Mouse (Mus musculus) neural tube, embryonic 14.5 days (tissue): ENCODE results near the gene AL732309.1. TPM values are rescaled to one million over a fixed set of nuclear protein-coding genes. Genes with fewer than 3 reads are reported as not detected.

ENCODE experiments used
- ATAC-seq: fragments of 200-750 bp; cut with Nextera tagmentation; 2 replicates; pipeline ENCODE4 v1.8.0; 2017; ENCODE audit warnings: low read depth, mild to moderate bottlenecking, moderate TSS enrichment, moderate library complexity
- H3K27ac ChIP-seq: fragments of 300-500 bp; sonication (generic); 2 replicates; pipeline ENCODE4 v1.5.1; 2014; ENCODE audit warnings: low read depth, mild to moderate bottlenecking, control low read depth, low read length, moderate library complexity, mixed read lengths
- H3K27me3 ChIP-seq: fragments of 300-500 bp; sonication (generic); 2 replicates; pipeline ENCODE4 v1.6.1; 2014; ENCODE audit warnings: low read length; ENCODE audit not compliant: control insufficient read depth, insufficient read depth
- H3K36me3 ChIP-seq: fragments of 300-500 bp; sonication (generic); 2 replicates; pipeline ENCODE4 v1.6.1; 2014; ENCODE audit warnings: low read length, mixed read lengths; ENCODE audit not compliant: control insufficient read depth, insufficient read depth
- H3K4me1 ChIP-seq: fragments of 300-500 bp; sonication (generic); 2 replicates; pipeline ENCODE4 v1.6.1; 2014; ENCODE audit warnings: low read length; ENCODE audit not compliant: control insufficient read depth, insufficient read depth
- H3K4me2 ChIP-seq: fragments of 300-500 bp; sonication (generic); 2 replicates; pipeline ENCODE4 v1.6.1; 2014; ENCODE audit warnings: mild to moderate bottlenecking, low read depth, low read length, control low read depth
- H3K4me3 ChIP-seq: fragments of 300-500 bp; sonication (generic); 2 replicates; pipeline ENCODE4 v1.5.1; 2014; ENCODE audit warnings: low read depth, low read length, control low read depth, mixed read lengths
- H3K9ac ChIP-seq: fragments of 300-500 bp; sonication (generic); replicated peaks from 2 replicates; pipeline ENCODE4 v1.6.1; 2014; ENCODE audit warnings: low read depth, mild to moderate bottlenecking, control low read depth, low read length, mixed read lengths
- H3K9me3 ChIP-seq: fragments of 300-500 bp; sonication (generic); 2 replicates; pipeline ENCODE4 v1.6.1; 2016; ENCODE audit warnings: low read length; ENCODE audit not compliant: control insufficient read depth
- WGBS: fragments of 180-500 bp; shearing (Covaris S2); extraction: QIAGEN DNeasy Blood & Tissue Kit; methylation state at CpG from one replicate; pipeline ENCODE4 v1.1.7; 2014; 5-methylcytosine and 5-hydroxymethylcytosine counted together
- polyA plus RNA-seq: library from polyadenylated mRNA; unstranded; fragments of >200 nt; fragmentation: Nextera tagmentation; extraction: Ambion mirVana; gene quantifications from 2 replicates; pipeline ENCODE4 v1.2.1, GENCODE M21; 2014

The AL732309.1 gene
- polyA plus RNA-seq, 1 experiment from 2014 or later = 7.1 TPM

DNA sequence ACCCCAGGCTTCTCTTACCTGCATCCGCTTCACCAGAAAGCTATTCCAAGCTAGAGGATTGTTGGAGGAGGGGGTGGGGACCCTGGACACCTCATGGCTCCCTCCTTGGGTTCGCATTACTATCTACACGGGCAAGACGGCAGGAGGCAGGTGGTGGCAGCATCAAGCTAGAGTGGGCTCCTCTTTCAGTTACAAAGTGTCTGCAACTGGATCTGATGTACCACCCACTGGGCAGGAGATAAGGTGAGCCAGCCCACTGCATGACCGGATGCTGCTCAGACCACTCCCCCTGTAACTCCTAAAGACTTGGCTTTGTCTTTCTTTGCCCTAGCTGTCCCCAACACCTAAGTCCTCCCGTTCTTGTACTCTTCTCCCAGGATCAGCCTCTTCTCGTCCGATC, 10.0 kb downstream of the AL732309.1 start, which contains the start of gene Rnf224:
Rnf224 (minus strand) TSS at position 174 of the 400 bp plus-strand sequence.
- peaks cover 4% of the 10 kb centered on the region; the same call in 1 of the 2 replicates for H3K4me1 ChIP-seq
- 40% methylated on average over 8 of the region's 8 CpGs for WGBS

DNA sequence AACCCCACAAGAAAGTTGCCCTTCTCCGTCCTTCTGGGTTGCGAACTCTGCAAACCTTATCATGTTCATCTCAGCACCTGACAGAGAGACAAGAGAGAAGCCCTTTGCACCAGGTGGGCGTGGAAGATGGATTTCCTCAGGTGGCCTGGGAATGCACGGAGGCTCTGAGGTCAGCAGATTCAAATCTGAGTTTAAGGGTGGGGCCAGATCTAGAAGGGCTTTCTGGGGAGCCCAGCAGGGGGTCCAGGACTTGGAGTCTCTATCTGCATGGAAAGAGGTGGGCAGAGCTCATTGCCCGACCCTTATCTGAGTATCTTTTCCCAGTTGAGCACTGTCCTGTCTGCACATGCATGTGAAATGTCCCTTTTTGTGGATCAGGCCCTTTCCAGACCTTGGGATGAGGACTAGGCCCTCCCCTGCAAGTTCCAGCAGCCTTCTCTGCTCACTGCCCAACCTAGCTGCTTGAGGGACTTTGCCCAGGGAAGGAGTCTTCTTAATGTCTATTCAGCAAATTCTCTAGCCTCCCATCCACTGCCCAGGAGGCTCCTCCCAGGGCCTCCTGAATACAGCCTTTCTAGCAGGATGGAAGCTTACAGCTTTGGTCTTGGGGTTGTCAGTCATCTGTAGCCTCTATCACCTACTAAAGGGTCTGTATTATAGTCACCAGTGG, 12.0 kb downstream of the AL732309.1 start:
- H3K27ac ChIP-seq = no peak overlapping the region
- H3K27me3 ChIP-seq = no peaks in the 10 kb centered on the region
- H3K9ac ChIP-seq = no peak overlapping the region
- no peaks in the 10 kb centered on the region for H3K36me3 ChIP-seq
- no peak for ATAC-seq
- H3K9me3 ChIP-seq = no peaks in the 10 kb centered on the region
- no peaks in the 10 kb centered on the region for H3K4me1 ChIP-seq
- H3K4me3 ChIP-seq = no peak overlapping the region
- H3K4me2 ChIP-seq = no peak overlapping the region
- WGBS = 69% methylated on average over 5 of the region's 5 CpGs

More for the DNA sequence above, 10.0 kb downstream of the AL732309.1 start, which contains the start of gene Rnf224:
- Histone ChIP-seq H3K9me3 (no peaks in the 10 kb centered on the region), H3K27me3 (no peaks in the 10 kb centered on the region), H3K4me3 (no peak within 1 kb of the TSS), H3K36me3 (no peaks in the 10 kb centered on the region), H3K27ac (no peak within 1 kb of the TSS), H3K9ac (no peak within 1 kb of the TSS), H3K4me2 (no peak within 1 kb of the TSS)
- ATAC-seq = no peak

DNA sequence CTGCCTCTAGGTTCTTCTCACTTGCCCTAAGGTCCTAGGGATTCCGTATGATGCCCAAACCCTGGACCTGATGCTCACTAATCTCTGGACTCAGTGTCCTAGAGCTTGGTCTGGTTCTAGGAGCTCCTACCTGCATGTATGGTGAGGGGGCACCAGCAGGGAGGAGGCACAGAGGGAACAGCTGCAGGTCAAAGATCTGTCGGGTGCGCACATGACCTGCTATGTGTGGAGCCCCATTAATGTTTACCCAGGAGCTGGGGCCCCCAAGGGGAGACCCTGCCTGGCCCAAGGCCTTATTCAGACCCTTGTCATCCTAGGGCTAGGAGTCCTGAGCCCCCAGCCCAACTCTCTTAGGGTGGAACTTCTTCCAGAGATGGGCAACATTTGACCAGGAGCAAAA, 12.6 kb downstream of the AL732309.1 start, which contains the start of gene Slc34a3:
Slc34a3 (minus strand) TSS at position 315 of the 400 bp plus-strand sequence.
- no peaks in the 10 kb centered on the region for H3K9me3 ChIP-seq
- no peak within 1 kb of the TSS for H3K9ac ChIP-seq
- H3K27me3 ChIP-seq = no peaks in the 10 kb centered on the region
- no peak within 1 kb of the TSS for H3K4me3 ChIP-seq
- H3K4me2 ChIP-seq = no peak within 1 kb of the TSS
- no peaks in the 10 kb centered on the region for H3K36me3 ChIP-seq
- 87% methylated on average over 3 of the region's 3 CpGs for WGBS
- H3K4me1 ChIP-seq = no peaks in the 10 kb centered on the region
- H3K27ac ChIP-seq = no peak within 1 kb of the TSS
- ATAC-seq = no peak

DNA sequence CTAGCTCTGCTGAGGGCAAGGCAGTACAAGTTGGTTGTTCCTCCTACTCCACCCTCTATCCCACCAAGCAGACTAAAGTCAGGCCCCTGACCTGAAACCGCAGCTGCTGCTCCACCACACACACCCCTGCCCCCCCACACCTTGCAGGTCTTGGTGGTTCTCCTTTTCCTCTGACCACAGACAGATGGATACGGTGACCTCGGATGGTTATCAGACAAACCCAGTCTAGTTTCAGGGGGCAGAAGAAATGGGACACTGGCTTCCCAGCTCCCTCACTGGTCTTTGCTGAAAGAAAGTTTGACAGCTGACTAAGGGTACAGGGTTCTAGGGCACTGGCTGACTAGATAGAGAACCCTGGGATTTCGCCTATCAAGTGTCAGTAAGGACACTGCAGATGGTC, 13.2 kb downstream of the AL732309.1 start:
- ATAC-seq = no peak
- Histone ChIP-seq H3K4me3 (no peak overlapping the region), H3K9ac (no peak overlapping the region), H3K4me1 (no peaks in the 10 kb centered on the region), H3K36me3 (no peaks in the 10 kb centered on the region), H3K27me3 (no peaks in the 10 kb centered on the region), H3K27ac (no peak overlapping the region), H3K4me2 (no peak overlapping the region), H3K9me3 (no peaks in the 10 kb centered on the region)
- 85% methylated on average over 4 of the region's 4 CpGs for WGBS

DNA sequence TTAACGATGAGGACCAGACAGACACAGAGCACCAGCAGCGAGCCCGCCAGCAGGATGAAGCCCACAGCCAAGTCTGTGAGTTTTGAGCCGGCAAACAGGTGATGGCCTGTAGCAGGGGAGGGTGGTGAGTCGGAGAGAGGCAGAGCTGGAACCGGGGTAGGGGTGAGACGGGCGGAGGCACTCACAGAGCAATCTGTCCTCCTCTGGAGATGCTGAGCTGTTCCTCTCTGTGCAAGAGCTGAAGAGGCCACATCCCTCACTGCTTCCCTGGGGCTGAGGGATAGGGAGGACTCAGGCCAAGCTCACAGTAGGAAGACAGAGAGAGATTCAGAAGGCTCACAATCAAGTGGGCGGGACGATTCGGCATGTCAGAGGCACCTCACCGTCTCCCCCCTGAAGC, 15.6 kb downstream of the AL732309.1 start:
- H3K4me2 ChIP-seq = no peak overlapping the region

DNA sequence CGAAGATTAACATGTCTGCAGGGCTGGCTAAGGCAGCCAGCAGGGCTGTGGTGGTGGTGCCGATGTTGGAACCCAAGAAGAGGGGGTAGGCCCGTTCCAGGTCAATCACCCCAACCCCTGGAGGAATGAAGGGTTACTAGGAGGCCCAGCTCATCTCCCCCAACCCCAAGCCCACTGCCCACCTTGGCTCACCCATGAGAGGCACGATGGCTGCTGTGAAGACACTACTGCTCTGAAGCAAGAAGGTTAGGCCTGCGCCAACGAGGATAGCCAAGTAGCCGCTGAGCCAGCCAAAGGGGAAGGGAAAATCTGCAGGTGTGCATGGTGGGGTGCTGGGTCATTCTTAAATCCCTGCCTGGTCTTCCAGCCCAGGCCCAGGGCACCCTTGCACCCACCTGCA, 16.1 kb downstream of the AL732309.1 start:
- Histone ChIP-seq H3K27ac (no peak overlapping the region), H3K4me2 (no peak overlapping the region), H3K4me3 (no peak overlapping the region), H3K9me3 (no peaks in the 10 kb centered on the region), H3K36me3 (no peaks in the 10 kb centered on the region), H3K9ac (no peak overlapping the region), H3K27me3 (no peaks in the 10 kb centered on the region), H3K4me1 (no peaks in the 10 kb centered on the region)
- ATAC-seq = no peak
- WGBS = 84% methylated on average over 7 of the region's 7 CpGs

More for the DNA sequence above, 15.6 kb downstream of the AL732309.1 start:
- no peak overlapping the region for H3K9ac ChIP-seq
- H3K27me3 ChIP-seq = no peaks in the 10 kb centered on the region
- no peak overlapping the region for H3K4me3 ChIP-seq
- no peaks in the 10 kb centered on the region for H3K4me1 ChIP-seq
- no peak overlapping the region for H3K27ac ChIP-seq
- no peaks in the 10 kb centered on the region for H3K9me3 ChIP-seq
- no peak for ATAC-seq
- 63% methylated on average over 12 of the region's 12 CpGs for WGBS
- no peaks in the 10 kb centered on the region for H3K36me3 ChIP-seq

DNA sequence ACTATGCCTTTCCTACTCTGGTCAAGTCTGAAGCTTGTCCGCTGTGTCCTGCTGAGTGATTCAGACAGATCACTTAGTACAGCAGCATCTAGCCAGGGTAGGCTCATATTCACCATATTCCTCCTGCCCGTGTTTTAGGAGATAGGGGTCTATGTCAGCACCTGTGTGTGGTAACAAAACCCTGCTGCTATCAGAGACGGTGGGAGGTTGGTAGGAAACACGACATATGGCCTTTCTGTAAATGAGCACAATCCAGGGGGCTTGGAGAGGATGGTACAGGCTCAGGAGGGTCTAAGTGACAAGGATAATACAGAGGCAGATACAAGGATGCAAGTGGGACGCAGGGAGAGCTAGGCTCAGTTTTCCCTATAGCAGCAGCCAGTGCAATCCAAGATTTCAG, 17.1 kb downstream of the AL732309.1 start:
- no peak overlapping the region for H3K4me3 ChIP-seq
- no peaks in the 10 kb centered on the region for H3K4me1 ChIP-seq
- no peak for ATAC-seq
- H3K36me3 ChIP-seq = no peaks in the 10 kb centered on the region
- no peaks in the 10 kb centered on the region for H3K27me3 ChIP-seq
- no peak overlapping the region for H3K4me2 ChIP-seq
- 87% methylated on average over 5 of the region's 5 CpGs for WGBS
- H3K9me3 ChIP-seq = no peaks in the 10 kb centered on the region
- no peak overlapping the region for H3K9ac ChIP-seq
- no peak overlapping the region for H3K27ac ChIP-seq

DNA sequence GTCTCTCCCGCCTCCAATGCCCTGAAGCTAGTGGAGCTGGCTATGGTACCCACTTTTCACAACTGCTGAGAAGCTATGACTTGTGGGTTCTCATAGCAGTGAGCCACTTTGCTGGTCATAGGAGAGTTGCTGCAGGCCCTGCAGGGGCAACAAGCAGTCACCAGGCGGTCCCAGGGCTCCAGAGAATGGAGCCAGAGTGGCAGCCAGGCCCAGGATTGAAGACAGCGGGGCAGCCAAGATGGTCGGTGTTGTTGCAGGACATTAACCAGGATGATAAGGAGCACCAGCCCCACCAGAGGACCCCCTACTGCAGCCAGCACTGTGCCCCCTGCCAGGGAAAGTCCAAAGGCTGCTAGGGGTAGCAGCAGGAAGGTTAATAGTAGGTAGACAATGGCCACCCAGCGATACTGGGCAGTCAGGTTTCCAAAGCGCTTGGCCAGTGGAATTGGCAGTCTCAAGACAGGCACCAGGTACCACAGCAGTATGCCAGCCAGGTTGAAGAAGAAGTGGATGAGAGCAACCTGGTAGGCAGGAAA, 17.6 kb downstream of the AL732309.1 start:
- H3K9ac ChIP-seq = no peak overlapping the region
- H3K27me3 ChIP-seq = no peaks in the 10 kb centered on the region
- ATAC-seq = no peak
- H3K4me1 ChIP-seq = no peaks in the 10 kb centered on the region
- peak overlapping the region; percentile 31; the same call in 1 of the 2 replicates for H3K4me2 ChIP-seq
- H3K36me3 ChIP-seq = no peaks in the 10 kb centered on the region
- WGBS = 71% methylated on average over 6 of the region's 6 CpGs
- H3K27ac ChIP-seq = no peak overlapping the region
- no peaks in the 10 kb centered on the region for H3K9me3 ChIP-seq
- H3K4me3 ChIP-seq = no peak overlapping the region

DNA sequence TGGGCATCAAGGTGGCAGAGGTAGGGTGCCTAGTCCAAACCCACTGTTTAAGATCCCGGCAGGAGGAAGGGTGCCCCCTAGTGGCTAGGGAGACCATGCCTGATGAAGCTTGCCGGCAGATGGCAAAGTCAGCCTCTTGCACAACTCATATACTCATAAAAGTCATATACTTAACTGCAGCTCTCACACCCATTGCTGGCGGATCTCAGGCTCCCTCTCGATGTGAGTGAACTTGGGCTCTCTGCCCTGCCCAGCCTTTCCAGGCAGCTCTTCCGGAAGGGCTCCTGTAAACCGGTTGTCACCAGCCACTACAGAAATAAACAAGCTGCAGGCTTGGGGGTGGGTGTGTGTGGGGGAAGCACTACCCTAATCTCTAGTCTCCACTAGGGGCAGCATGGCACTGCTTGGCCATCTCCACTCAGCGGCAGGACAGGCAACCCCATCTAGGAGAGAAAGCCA, 18.2 kb downstream of the AL732309.1 start:
- Histone ChIP-seq H3K36me3 (no peaks in the 10 kb centered on the region), H3K9ac (no peak overlapping the region; the same call in 1 of the 2 replicates), H3K4me1 (peaks cover 4% of the 10 kb centered on the region; the same call in 1 of the 2 replicates), H3K27me3 (no peaks in the 10 kb centered on the region), H3K27ac (peak overlapping the region; percentile 34; the same call in 1 of the 2 replicates), H3K4me3 (no peak overlapping the region; the same call in 1 of the 2 replicates), H3K9me3 (no peaks in the 10 kb centered on the region), H3K4me2 (peak overlapping the region; percentile 31)
- 1% methylated on average over 7 of the region's 7 CpGs for WGBS
- ATAC-seq = no peak
